Mouse (Mus musculus) effector memory CD4-positive, alpha-beta T cell, adult 7 months (primary cell): ENCODE results near the gene Gm10135. TPM values are rescaled to one million over a fixed set of nuclear protein-coding genes. Genes with fewer than 3 reads are reported as not detected.

Source experiments
- polyA plus RNA-seq: library from polyadenylated mRNA; unstranded; fragments of 100-300 nt; shearing (Covaris generic); gene quantifications from one replicate; pipeline ENCODE4 v1.2.1, GENCODE M21; 2017

The Gm10135 gene
- polyA plus RNA-seq: not detected

GRCm38 (mm10) chr5:72974602-72975001, at the start of gene Gm10135:
Gene Gm10135, minus strand, starts transcription at chr5:72974702.

DNA sequence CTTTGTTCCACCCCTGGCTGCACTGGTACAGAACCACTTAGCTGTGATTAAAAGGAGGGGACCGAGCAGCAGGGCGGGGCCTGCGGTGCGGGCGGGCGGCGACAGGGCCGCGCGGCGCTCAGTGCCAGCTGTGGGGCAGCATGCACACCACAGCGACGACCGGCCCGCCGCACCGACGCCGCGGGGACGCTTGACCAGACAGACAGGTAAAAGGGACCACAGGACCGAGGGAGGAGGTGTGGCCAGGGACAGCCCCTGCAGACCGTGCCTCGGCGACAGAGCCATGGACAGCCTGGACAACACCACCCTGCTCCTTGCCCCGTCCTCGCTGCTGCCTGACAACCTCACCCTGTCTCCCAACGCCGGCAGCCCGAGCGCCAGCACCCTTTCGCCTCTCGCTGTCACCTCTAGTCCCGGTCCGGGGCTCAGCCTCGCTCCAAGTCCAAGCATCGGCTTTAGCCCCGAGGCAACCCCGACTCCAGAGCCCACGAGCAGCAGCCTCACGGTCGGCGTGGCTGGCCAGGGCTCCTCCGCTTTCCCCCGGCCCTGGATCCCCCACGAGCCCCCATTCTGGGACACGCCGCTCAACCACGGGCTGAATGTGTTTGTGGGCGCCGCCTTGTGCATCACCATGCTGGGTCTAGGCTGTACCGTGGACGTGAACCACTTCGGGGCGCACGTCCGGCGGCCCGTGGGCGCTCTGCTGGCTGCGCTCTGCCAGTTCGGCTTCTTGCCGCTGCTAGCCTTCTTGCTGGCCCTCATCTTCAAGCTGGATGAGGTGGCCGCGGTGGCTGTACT, 32.5 kb upstream of the Gm10135 start, which contains the start of gene Slc10a4:
Gene Slc10a4 (plus strand): TSS at position 100 of the 798 bp plus-strand sequence.

Other genes with a start within 250 kb of the Gm10135 start
- 166 TPM for gene Txk, start 221.9 kb downstream of the Gm10135 start, polyA plus RNA-seq
- 15.0 TPM for gene Tec, start 106.2 kb downstream of the Gm10135 start, polyA plus RNA-seq
- 71.0 TPM for gene Slain2, start 60.4 kb downstream of the Gm10135 start, polyA plus RNA-seq
- gene Slc10a4, start 32.2 kb upstream of the Gm10135 start, polyA plus RNA-seq: not detected